Mouse (Mus musculus) forebrain, embryonic 11.5 days (tissue): ENCODE results near the gene Stac3. TPM values are rescaled to one million over a fixed set of nuclear protein-coding genes. Genes with fewer than 3 reads are reported as not detected.

Source experiments
- ATAC-seq: fragments of 200-750 bp; cut with Nextera tagmentation; replicated peaks from 2 replicates; pipeline ENCODE4 v1.8.0; 2017; ENCODE audit warnings: moderate TSS enrichment; ENCODE audit not compliant: low FRiP score
- DNase-seq: peaks from one replicate; pipeline ENCODE4 v3.0.0-alpha.2; 2017; ENCODE audit warnings: low spot score
- H3K27ac ChIP-seq: fragments of 300-500 bp; sonication (generic); 2 replicates; pipeline ENCODE4 v1.5.1; 2014; ENCODE audit warnings: low read depth, low read length
- H3K27me3 ChIP-seq: fragments of 300-500 bp; sonication (generic); 2 replicates; pipeline ENCODE4 v1.6.1; 2014; ENCODE audit warnings: mild to moderate bottlenecking, low read length, mixed read lengths; ENCODE audit not compliant: control insufficient read depth, insufficient read depth
- H3K36me3 ChIP-seq: fragments of 300-500 bp; sonication (generic); 2 replicates; pipeline ENCODE4 v1.6.1; 2014; ENCODE audit warnings: mild to moderate bottlenecking, low read length, moderate library complexity, mixed read lengths; ENCODE audit not compliant: control insufficient read depth, insufficient read depth
- H3K4me1 ChIP-seq: fragments of 300-500 bp; sonication (generic); replicated peaks from 2 replicates; pipeline ENCODE4 v1.6.1; 2014; ENCODE audit warnings: low read length, mixed read lengths; ENCODE audit not compliant: control insufficient read depth, insufficient read depth
- H3K4me2 ChIP-seq: fragments of 300-500 bp; sonication (generic); 2 replicates; pipeline ENCODE4 v1.6.1; 2014; ENCODE audit warnings: low read depth, mild to moderate bottlenecking, low read length, moderate library complexity, mixed read lengths; ENCODE audit not compliant: severe bottlenecking
- H3K4me3 ChIP-seq: fragments of 300-500 bp; sonication (generic); 2 replicates; pipeline ENCODE4 v1.5.1; 2014; ENCODE audit warnings: low read depth, low read length
- H3K9ac ChIP-seq: fragments of 300-500 bp; sonication (generic); 2 replicates; pipeline ENCODE4 v1.6.1; 2014; ENCODE audit warnings: low read length
- H3K9me3 ChIP-seq: fragments of 300-500 bp; sonication (generic); 2 replicates; pipeline ENCODE4 v1.6.1; 2016; ENCODE audit warnings: low read length, mixed read lengths; ENCODE audit not compliant: control insufficient read depth
- WGBS: fragments of 180-500 bp; shearing (Covaris S2); extraction: QIAGEN DNeasy Blood & Tissue Kit; methylation state at CpG from one replicate; pipeline ENCODE4 v1.1.7; 2014; 5-methylcytosine and 5-hydroxymethylcytosine counted together
- polyA plus RNA-seq: library from polyadenylated mRNA; unstranded; fragments of >200 nt; fragmentation: Nextera tagmentation; extraction: Ambion mirVana; gene quantifications from 2 replicates; pipeline ENCODE4 v1.2.1, GENCODE M21; 2014

Gene Stac3
- polyA plus RNA-seq, 1 experiment from 2014 or later, result not detected

DNA sequence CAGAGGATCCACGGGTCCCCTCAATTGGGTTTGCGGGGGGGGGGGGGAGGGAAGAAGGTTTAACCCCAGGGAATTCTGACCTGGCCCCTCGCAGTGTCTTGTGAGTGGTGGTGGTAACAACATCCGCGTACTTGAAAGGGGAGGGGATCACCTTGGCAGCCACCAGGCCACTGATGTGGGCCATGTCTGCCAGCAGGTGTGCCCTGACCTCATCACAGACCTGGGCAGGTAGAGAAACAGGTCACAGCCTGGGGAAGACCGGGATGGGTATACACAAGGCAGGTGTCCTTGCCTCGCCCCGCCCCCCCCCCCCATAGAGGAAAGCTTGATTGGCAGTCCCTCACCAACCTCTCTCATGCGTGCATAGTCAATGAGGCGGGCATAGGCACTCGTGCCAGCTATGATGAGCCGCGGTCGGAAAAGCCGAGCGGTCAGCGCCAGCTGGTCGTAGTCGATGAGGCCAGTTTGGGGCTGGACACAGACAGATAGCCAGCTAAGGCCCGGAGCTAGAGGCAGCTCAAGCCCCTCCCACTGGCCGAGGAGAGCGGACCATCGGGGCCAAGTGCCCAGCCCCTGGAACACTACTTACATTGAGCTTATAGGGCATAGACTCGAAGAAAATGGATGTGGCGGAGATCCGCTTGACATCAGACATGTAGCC is 17.7 kb downstream of the Stac3 start:
- 96% methylated on average over 25 of the region's 26 CpGs for WGBS
- H3K9ac ChIP-seq, result no peak overlapping the region
- H3K27ac ChIP-seq, result no peak overlapping the region
- H3K4me3 ChIP-seq, result no peak overlapping the region
- no peak overlapping the region for H3K4me2 ChIP-seq
- peaks cover 12% of the 10 kb centered on the region for H3K36me3 ChIP-seq
- no peaks in the 10 kb centered on the region for H3K9me3 ChIP-seq
- ATAC-seq (no peak), DNase-seq (no peak)
- H3K4me1 ChIP-seq, result peaks cover 33% of the 10 kb centered on the region
- H3K27me3 ChIP-seq, result peaks cover 25% of the 10 kb centered on the region

DNA sequence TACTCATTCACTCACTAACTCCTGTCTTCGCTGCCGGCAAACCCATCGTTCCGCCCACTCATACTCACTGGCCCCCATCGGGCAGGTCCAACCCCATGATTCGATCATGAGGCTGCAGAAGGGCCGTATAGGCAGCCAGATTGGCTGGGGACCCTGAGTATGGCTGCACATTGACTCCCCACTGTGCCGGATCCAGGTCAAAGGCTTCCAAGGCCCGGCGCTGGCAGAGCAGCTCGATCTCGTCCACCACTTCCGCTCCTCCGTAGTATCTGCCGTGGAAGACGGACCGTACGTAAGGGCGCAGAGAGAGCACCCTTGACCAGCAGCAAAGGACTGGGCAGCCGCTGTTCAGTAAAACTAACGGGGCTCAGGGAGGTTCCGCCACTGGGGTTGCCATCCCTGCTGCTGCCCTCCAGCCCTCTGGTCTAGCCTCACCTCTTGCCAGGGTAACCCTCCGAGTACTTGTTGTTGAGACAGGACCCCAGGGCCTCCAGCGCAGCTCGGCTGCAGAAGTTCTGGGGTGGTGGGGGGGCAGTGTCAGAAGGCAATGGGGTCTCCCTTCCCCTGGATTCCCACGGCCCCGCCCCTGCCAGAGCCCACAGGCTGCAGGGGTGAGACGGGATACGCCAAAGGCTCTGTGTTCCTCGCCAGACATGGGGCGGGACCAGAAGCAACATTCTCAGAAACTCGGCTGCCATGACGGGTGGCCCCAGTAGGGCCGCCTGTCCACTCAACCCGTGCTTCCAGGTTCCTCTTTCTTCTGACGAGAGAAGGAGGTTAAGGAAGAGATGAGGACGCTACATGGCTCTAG is 18.6 kb downstream of the Stac3 start:
- peaks cover 25% of the 10 kb centered on the region for H3K27me3 ChIP-seq
- no peak overlapping the region for H3K4me3 ChIP-seq
- WGBS, result 92% methylated on average over 37 of the region's 37 CpGs

DNA sequence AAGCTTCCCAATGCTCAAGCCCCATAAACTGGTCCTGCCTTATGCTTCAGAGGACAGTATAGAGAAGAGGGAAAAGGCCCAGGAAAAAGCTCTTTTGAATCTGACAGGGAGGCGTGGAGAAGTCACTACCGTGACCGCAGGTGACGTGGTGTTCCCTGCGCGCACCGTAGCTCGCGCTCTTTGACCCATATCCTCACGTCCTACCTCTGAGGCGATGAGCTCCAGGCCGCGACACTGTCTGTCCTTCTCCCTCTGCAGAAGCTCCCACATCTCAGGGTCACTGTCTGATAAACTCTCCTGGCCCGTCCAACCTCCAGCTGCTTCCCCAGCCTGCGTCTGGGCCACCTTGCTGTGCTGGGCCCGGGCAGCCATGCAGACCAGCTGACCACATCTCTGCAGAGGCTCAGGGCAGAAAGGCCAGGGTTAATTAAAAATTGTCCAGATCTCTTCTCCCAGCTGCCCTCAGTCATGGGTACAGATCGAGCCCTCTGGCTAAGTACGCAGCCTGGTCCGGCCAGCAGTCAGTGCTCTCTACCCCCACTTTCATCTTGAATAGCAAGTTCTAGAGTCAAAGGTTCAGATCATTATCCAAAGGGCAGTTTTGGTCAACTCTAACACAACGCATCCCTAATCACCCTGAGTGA is 19.4 kb downstream of the Stac3 start:
- Histone ChIP-seq H3K4me2 (peak overlapping the region; percentile 94), H3K9ac (peak overlapping the region; percentile 71), H3K4me1 (peaks cover 30% of the 10 kb centered on the region), H3K4me3 (no peak overlapping the region), H3K27ac (no peak overlapping the region), H3K36me3 (peaks cover 12% of the 10 kb centered on the region), H3K9me3 (no peaks in the 10 kb centered on the region), H3K27me3 (peaks cover 26% of the 10 kb centered on the region)
- ATAC-seq (no peak), DNase-seq (no peak)
- WGBS, result 87% methylated on average over 20 of the region's 20 CpGs

More for the DNA sequence above, 18.6 kb downstream of the Stac3 start:
- no peak for ATAC-seq
- no peaks in the 10 kb centered on the region for H3K9me3 ChIP-seq
- H3K4me2 ChIP-seq, result 0 out of 2 replicates have a peak overlapping the region, but pooled peaks have one; percentile 1
- peaks cover 32% of the 10 kb centered on the region for H3K4me1 ChIP-seq
- H3K9ac ChIP-seq, result no peak overlapping the region
- peak; percentile 54 for DNase-seq
- H3K36me3 ChIP-seq, result peaks cover 12% of the 10 kb centered on the region
- no peak overlapping the region for H3K27ac ChIP-seq

DNA sequence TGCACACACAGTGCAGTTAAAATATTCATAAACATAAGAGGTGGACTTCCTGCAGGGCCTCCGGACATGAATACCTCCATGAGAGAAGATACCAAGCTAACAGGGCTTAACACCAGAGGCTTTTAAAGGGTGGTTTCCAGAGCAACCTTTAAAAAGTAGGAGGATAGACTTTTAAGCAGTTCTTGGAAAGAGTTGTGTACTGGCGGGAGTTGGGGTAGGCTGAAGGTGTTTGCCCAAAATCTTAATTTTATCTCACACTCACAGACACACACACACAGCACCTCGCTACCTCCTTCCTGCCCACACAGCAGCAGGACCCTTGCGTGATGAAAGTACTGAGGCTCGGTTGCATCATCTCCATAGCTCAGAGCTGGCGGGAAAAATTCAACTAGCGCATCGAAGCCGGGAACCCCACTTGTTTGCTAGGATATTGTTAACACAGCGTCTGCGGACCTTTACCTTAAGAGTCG is 20.2 kb downstream of the Stac3 start:
- Histone ChIP-seq H3K4me3 (peak overlapping the region; percentile 52), H3K9ac (peak overlapping the region; percentile 71), H3K36me3 (peaks cover 12% of the 10 kb centered on the region), H3K27me3 (peaks cover 33% of the 10 kb centered on the region), H3K27ac (no peak overlapping the region), H3K4me2 (peak overlapping the region; percentile 94), H3K4me1 (peaks cover 29% of the 10 kb centered on the region), H3K9me3 (no peaks in the 10 kb centered on the region)
- DNase-seq (no peak), ATAC-seq (no peak)
- 14% methylated on average over 12 of the region's 12 CpGs for WGBS

DNA sequence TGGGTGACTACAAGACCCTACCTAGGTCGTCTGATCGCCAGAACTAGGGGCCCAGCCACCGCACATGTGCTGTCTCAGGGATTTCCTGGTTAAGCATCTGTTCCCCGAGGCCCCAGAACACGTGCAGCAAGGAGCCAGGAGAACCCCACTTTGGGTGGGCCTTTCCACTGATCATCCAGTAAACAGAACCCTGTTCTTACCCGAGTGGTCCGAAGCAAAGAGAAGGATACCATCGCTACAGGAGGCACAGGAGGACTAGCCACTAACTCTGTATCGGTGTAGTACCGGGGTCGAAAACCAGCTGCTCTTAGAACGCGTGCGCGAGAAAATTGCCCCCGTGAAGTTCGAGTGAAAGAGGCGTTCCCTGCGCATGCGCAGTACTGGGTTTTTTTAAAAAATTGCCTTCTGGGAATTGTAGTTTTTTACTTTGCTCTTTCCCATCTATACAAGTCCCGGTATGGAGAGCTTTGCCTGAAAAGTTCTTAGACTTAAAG is 20.6 kb downstream of the Stac3 start, which contains the start of gene Shmt2:
TSS of gene Shmt2 (minus strand) at position 357 of the 494 bp plus-strand sequence.
- Histone ChIP-seq H3K9ac (peak within 1 kb of the TSS; percentile 71), H3K36me3 (peaks cover 12% of the 10 kb centered on the region), H3K4me2 (peak within 1 kb of the TSS; percentile 94), H3K27me3 (peaks cover 37% of the 10 kb centered on the region), H3K9me3 (no peaks in the 10 kb centered on the region), H3K4me1 (peaks cover 26% of the 10 kb centered on the region), H3K4me3 (peak within 1 kb of the TSS; percentile 52), H3K27ac (no peak within 1 kb of the TSS)
- peak; percentile 93 for DNase-seq
- WGBS, result under 1% methylated on average over 21 of the region's 21 CpGs
- ATAC-seq, result peak; percentile 65

DNA sequence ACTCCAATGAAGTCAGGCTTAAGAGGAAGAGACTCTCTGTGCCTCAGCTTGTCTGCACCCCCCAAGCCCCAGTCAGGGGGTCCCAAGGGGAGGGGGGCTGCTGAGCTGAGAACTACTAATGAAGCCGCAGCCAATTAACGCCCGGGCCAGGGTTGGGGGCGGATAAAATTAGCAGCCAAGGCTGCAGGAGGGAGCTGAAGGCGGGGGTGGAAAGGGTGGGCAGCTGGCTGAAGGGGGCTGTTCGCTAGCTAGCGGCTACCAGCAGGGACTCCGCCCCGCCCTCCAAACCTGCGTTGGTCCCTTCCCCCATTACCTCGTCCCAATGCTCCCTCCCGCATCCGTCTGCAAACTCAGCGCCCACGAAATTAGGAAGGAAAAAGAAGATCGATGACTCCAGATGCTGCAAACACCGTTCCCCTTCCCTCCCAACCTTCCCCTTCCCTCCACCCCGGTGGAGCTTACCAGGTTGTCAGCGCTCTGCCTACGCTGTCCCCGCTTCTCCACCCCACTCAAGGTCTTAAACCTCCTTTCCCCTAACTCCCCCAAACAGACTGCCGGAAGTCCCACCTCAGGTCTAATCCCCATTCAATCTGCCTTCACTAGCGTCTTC is 23.3 kb downstream of the Stac3 start:
- no peak overlapping the region for H3K27ac ChIP-seq
- under 1% methylated on average over 23 of the region's 23 CpGs for WGBS
- peaks cover 59% of the 10 kb centered on the region for H3K27me3 ChIP-seq
- H3K4me3 ChIP-seq, result 0 out of 2 replicates have a peak overlapping the region, but pooled peaks have one; percentile 7
- no peak for DNase-seq
- peak; percentile 11; the same call in 1 of the 2 replicates for ATAC-seq
- H3K9ac ChIP-seq, result no peak overlapping the region
- peak overlapping the region; percentile 37; the same call in 1 of the 2 replicates for H3K4me2 ChIP-seq
- H3K4me1 ChIP-seq, result peaks cover 26% of the 10 kb centered on the region
- no peaks in the 10 kb centered on the region for H3K9me3 ChIP-seq
- H3K36me3 ChIP-seq, result peaks cover 3% of the 10 kb centered on the region; the same call in 1 of the 2 replicates

DNA sequence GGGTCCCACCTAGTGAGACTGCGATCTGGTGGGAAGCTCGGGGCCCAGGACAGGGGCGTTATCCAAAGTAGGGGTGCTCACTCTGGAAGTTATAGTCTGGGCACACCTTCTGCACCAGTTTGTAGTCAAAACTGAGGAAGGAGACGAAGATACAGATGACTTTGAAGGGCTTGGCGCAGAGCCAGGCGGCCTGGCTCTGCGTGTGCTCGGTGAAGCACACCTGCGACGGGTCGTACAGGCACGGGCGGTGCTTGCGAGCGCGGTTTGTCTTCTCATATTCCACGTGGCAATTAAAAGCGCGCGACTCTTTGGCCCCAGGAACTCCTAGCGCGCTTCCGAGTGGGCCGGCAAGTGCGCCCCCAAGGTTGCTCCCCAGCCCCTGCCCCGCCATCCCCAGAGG is 24.6 kb downstream of the Stac3 start:
- DNase-seq (no peak), ATAC-seq (no peak)
- peak overlapping the region; percentile 1; the same call in 1 of the 2 replicates for H3K4me3 ChIP-seq
- no peak overlapping the region for H3K27ac ChIP-seq
- no peaks in the 10 kb centered on the region for H3K36me3 ChIP-seq
- H3K9ac ChIP-seq, result no peak overlapping the region
- peaks cover 31% of the 10 kb centered on the region for H3K4me1 ChIP-seq
- peaks cover 71% of the 10 kb centered on the region for H3K27me3 ChIP-seq
- no peaks in the 10 kb centered on the region for H3K9me3 ChIP-seq
- WGBS, result 2% methylated on average over 26 of the region's 26 CpGs
- peak overlapping the region; percentile 8 for H3K4me2 ChIP-seq

DNA sequence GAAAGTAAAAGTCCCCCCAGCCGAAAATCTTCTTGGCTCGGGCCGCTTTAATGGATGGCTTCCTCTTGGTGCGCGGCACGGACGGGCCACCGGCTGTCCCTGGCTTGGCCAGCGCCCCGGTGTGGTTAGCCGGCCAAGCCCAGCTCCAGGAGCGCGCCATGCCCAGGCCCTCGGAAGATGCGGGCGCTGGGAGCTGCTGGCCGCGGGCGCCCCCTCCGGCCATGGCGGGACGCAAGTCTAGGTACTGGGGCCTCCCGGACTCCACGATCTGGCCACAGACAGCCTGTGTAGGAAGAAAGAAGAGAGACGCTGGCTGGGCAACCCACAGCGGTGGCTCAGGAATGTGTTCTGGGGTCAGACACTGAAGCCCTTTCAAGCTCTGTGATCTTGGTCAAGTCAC is 25.2 kb downstream of the Stac3 start:
- Histone ChIP-seq H3K4me3 (peak overlapping the region; percentile 1; the same call in 1 of the 2 replicates), H3K4me2 (peak overlapping the region; percentile 8), H3K9me3 (no peaks in the 10 kb centered on the region), H3K9ac (0 out of 2 replicates have a peak overlapping the region, but pooled peaks have one; percentile 12), H3K36me3 (no peaks in the 10 kb centered on the region), H3K27me3 (peaks cover 78% of the 10 kb centered on the region), H3K4me1 (peaks cover 27% of the 10 kb centered on the region), H3K27ac (no peak overlapping the region)
- WGBS, result 0% methylated on average over 26 of the region's 26 CpGs
- ATAC-seq (no peak), DNase-seq (peak; percentile 80)
